Mouse (Mus musculus) Muller cell, postnatal 12 days (primary cell): ENCODE measurements around the gene Barx2.

Source experiments
- DNase-seq: peaks from one replicate; pipeline ENCODE4 v3.0.0-alpha.2; 2015; ENCODE audit errors: inconsistent ontology term

The Barx2 gene

DNA sequence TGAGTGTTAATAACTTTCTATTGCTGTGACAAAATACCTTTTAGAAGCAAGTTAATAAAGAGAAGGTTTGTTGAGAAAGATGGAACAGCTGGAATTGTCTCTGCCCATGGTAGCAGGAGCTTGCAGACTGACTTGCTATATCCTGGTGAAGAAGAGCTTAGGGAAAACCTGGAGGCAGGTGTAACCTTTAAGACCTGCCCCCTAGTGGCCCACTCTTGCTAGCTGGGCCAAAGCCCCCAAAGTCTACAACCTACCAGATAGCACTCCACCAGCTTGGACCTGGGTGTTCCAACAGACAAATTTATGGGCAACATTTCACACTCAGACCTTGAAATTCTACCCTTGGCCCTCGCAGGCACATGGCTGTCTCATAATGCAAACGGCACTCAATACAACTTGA lies 104.5 kb downstream of the Barx2 start:
- DNase-seq: no peak

DNA sequence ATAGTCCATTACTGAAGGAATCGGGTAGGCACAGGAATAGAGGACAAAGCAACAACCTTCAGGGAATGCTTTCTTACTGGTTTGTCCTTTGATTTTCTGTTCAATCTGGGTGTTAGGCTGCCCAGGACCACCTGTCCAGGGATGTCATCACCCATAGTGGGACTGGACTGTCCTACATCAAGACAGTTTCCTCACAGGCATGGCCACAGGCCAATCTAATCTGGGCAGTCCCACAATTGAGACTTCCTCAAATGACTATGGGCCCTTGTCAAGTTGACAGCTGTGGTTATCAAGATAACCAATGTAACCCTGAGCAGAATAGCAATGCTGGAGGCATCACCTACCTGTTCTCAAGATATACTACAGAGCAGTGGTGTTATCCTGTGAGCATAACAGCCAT lies 110.6 kb downstream of the Barx2 start:
- no peak for DNase-seq
